Mouse (Mus musculus) c-Kit-negative CD71-positive TER-119-positive erythroid progenitor cells, embryonic 14.5 days (primary cell): ENCODE data around the gene Syne2.

Experiments
- DNase-seq: peaks from one replicate; pipeline ENCODE4 v3.0.0-alpha.2; 2013; ENCODE audit warnings: low read depth, low spot score

The Syne2 gene

DNA sequence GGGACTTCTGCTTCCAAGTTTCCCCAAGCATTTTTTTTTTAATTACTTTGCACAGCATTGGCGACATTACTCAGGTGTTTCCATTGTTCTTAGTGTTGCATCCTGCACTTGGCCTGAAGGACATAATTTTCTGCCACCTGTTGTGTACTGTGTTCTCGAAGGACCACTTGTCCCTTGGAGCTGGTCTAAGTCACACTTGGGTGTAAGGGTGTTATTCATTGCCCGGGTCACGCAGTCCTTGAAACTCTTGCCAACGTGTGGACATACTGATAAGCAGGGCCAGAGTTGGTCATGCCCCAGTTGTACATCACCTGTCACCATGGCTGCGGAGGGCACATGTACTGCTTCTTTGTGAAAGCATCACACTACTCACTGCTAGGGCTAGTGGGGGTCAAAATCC lies 228.6 kb downstream of the Syne2 start:
- DNase-seq, result no peak

DNA sequence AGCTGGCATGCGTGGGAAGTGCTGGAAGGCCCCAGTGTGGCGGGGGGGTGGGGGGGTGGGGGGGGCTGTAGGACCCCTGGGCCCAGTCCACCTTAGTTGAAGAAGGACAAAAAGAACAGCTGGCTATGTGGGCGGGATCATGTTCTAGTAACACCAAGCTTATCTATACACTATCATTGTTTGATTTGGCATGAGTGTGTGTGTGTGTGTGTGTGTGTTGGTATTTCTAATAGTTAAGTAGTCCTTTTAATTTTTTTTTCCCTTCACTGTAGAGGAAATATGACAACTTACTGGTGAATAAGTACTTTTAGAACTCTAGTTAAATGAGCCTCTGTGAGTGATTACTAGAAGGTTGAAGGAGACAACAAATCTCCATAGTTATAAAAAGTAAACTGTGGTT lies 230.0 kb downstream of the Syne2 start:
- DNase-seq, result no peak

DNA sequence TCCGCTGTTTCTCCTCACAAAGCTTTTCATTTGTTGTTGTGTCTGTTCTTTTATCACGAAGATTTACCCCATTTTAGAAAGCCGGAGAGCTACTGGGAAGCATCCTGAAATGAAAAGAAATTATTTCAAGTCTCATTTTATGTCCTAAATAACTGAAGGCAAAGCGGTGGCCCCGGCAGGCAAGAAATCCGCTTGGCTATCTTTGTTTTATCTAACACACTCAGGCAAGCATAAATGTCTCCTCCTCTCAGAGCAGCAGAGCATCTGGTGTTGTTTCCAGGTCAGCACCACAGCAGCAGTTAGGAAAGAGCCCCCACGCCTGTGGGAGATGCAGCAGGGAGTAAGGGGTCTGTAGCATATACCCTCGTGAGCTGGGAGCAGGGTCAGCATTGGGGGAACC lies 230.7 kb downstream of the Syne2 start:
- no peak for DNase-seq

DNA sequence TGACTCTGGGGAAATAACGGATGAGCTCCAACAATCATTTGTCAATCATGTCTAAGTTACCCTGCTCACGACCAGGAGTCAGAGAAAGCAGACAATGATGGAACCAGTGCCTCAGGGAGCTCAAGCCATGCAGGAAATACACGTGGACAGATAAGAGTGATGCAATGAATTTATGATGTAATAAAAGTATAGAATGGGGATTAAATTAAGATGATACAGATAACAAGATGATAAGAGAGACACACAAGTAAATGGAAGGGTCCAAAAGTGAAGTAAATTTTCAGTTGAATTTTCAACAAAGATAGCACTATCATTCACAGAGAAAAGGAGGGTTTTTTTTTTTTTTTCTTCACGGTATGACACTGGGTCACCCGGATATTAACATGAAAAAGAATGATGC lies 231.4 kb downstream of the Syne2 start:
- no peak for DNase-seq

DNA sequence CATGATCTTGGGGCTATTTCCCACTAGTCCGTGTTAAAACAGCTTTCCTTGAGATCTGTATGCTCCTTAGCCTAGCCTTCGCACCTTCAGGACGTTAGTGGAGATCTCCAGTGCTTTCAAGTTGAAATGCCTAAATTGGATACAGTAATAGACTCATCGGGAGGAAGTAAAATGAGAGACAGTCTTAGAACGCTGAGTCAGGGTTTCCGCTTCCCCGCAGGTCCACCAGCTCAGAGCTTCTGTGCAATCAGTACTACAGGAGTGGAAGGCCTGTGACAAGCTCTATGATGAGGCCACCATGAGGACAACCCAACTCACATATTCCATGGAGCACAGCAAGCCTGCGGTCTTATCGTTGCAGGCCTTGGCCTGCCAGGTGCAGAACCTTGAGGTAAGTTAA lies 233.9 kb downstream of the Syne2 start:
- no peak for DNase-seq

DNA sequence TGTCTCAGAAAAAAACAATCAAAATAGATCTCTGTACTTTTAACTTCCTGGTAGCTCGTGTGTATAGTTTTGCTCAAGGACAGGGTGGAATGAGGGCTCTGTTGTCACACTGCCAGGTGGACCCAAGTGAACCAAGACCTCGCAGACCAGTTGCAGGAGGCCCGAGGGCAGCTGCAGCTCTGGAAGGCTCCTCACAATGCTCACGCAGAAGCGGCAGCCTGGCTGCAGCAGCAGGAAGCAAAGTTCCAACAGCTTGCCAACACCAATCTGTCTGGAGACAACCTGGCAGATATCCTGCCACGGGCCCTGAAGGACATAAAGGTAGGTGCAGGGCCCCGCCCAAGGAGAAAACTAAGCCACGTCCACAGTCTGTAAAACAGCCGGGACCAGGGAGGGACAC lies 236.7 kb downstream of the Syne2 start:
- no peak for DNase-seq

DNA sequence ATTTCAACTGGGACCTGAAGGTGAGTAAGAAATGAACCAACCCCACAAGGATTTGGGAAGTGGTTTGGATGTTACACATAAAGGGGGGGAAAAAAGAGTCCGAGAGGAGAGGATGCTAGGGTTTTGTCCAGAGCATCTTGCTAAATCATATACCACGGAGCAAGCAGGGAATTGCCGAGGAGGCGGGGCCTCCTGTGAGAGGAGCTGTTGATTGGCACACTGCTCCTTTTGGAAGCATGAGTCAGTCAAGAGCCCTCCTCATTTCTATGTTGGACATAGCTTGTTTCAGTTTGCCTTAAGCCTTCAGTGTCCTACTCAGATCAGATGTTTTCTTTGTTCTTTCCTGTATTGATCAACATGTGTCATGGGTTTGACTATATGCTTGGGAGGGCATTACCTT lies 245.1 kb downstream of the Syne2 start:
- no peak for DNase-seq

DNA sequence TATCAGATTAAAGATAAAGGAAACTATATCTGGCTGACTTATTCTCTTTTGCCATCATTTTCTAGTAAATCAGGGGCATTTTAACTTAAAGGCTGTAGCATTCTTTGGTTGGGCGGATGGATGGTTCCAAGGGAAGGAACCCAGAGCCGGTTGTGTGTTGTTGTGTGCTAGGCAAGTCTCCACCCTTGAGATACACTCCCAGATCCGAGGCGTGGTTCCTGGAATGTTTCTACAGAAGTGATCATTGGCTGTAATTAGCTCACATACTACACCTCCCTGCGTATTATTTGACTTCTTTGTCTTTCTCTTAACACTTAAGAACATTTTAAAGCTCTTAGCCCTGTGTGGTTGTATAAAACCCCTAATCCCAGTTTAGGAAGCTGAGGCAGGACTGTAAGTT lies 252.5 kb downstream of the Syne2 start:
- DNase-seq, result no peak

DNA sequence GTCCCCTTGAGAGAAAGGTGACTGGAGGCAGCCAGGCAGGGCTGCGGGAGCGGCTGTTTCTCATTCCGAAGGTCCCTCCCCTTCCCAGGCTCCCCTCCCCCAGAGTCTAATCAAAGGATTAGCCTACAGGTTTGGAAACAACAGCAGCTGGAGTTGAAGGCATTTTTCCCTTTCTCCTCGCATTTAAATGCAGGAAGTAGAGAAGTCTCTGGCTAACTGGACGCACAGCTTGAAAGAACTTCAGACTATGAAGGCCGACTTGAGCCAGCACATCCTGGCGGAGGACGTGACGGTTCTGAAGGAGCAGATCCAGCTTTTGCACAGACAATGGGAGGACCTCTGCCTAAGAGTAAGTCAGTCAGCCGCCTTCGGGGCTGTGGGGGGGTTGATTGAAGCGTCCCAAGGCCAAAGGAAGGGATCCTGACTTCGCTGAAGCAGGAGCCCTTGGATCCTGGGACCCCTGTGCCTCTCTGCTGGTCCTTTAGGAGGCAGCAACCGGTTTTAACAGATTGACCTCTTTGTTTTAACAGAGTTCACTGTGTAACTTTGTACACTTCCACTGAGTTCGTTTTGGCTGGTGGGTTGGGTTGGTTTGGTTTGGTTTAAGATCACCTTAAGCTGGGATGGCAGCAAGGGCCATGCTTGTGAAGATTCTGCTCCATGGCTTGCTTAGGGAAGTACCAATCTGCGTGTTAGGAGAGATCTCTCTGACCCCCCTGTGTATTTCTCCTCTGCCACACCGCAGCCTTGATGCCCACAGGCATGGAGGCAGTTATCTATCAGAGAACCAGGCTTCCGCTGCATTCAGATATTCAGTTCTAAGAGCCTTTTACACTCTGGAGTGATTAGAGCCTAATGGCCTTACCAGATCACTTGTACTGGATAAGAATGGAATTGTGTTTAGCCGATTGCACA lies 254.3 kb downstream of the Syne2 start:
- DNase-seq, result no peak

DNA sequence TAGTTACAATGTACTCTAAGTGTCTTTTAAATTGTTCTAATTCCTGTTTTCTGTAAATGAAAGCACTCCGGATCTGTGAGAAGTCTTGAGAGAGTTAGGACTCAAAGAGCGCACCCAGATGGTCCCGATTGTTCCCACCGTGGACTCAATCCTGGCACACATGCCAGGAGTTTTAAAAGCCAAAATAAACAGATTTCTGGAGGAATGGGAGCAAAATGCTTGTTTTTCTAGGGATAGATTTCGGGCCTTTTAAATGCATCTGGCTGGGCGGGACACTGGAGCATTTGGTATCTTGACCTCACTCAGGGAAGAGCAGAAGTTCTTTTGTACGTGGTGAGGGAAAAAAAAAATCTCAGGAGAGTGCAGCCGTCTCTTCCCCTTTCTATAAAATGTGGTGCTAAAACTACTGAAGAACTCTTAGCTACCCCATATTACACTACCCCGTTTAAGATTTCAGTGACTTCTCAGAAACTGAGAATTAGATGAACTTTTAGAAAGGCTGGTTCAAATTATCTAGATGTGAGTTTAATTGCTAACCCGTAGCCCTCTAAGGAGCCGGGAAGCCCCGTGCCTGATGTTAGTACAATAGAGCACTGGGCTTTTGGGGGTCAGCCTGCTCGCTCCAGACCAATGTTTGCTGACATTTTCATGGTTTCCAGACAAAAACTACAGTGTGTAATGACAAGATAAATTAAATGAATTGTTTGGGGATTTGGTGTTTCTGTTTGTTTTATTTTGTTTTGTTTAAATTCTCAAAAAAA lies 255.3 kb downstream of the Syne2 start:
- no peak for DNase-seq

DNA sequence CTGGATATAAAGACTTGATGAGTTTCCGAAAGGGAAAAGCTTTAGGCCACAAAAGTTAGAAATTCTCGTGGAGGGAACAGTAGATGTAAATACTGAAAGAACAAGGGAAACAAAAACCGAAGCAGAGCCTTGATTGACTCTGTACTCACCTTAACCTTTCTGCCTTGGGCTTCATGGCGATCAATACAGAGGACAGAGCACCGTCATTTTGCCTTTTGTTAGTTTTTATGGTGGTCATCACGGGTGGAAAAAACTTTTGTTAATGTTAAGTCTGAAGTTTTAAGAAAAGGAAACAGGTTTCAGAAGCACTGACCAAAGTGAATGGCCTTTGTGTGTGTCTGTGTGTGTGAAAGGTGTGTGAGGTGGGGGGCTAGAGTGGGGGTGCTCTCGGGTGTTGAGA lies 256.0 kb downstream of the Syne2 start:
- DNase-seq, result no peak

DNA sequence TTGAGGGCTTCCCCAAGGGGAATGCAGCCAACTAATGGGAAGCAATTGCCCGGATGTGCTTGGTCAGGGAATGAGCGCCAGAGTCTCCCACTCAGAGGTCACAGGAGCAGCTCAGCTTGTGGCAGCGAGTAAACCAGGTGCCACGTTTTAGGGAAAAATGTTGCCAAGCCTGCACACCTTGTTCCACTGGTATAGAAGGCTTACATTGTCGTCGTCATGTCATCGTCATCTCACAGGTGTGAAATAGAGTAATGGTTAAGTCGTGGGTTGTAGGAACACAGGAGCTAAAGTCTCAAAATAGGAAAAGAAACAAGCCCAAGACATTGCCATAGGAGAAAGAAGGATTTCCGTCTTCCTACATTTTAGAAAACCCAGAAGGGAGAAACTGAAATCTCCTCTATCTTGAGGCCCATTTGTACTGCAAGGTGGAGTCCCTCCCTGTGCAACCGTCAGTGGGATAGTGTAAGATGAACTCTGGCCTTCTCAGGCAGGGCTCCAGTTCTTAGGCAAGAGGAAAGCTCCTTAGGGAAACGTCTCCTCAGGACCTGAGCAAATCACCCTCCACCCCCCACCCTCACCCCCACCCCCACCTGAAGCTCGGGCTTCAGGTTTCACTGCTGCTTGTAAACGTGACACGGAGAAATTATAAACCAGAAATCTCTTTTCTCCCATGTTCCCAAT lies 263.1 kb downstream of the Syne2 start:
- no peak for DNase-seq

DNA sequence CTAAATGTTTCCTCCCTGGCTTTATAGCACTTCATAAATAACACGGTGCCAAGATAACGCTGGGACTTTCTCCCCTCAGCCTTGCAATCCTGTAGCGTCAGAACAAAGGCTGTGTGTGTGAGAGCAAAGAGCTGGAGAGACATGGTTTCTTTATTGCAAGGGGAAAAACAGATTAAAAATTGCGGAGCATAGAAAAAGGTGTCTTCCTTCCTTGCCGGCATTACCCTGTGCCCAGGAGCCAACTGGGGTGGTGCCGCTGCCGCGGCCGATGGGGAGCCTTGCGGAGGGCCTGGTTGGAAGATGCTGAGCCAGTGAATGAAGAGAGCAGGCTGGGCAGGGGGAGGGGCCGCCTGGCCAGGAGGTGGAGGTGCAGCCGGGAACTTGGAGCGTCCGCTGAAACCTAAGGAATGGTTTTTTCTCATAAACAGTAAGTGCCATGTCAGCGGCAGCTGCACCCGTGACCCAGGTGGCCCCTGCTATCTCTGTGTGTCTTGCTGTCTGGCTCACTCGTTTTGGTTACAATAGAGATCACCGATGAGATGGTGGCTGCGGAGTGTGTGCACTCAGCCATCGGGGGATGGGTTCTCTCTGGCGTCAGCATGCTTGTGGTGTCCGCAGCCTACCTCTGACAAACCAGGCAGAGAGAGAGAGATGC lies 263.8 kb downstream of the Syne2 start:
- DNase-seq, result no peak

DNA sequence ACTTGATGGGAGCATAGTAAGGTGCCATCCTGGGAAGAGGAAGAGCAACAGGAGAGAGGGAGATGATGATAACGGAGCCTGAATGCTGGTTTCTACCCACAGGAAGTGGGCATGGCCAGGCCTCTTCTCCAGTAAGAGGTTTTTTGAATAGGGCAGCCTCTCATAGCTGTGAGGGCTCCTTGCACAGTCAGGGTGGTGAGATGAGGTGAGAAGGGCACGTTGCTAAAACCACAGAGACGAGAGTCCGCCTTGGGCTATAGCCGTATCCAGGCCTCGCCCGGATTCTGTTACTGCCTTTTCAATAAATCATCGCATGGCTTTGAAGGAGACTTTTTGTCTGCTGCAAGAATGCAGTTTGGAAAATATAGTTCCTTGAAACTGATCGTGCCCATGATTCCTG lies 267.1 kb downstream of the Syne2 start:
- no peak for DNase-seq

DNA sequence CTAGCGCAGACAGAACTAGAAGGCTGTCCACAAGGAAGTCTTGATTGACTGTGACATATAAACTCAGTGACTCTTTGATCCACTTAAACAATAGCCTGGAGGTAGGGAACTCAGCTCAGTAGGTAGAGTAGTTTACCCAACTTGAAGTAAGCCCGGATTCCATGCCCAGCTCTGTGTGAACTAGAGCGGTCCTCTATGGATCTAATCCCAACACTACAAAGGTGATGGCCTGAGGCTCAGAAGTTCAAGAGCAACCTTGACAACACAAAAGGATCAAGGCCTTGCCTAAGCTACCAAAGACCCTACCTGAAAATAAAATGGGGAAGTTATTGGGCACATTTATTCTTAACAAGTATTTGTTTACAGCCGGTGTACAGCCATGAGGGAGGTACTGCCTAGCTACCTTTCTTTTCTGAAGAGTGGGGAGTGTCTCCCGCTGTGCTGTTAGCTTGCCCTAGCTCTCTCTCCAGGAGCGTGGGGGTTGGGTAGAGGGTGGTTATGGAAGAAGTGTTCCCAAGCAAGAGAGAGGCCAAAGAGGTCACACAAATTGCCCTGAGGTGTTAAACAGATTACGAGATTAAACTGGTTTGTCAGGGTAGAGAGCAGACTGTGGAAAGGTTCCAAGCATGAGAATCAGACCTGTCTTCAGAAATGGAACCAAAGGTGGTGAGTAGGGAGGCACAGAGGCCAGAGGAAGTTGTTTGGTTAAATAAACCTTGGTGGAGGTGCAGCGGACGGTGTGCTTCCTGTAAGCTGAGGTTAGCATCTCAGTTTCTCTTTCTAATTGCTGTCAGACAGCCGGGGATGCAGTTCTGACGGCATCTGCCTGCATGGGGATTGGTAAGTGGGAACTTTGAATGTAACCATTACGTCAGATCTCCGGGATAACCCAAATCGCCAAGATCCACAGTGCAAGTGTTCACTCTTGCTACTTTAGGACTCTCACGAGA lies 268.3 kb downstream of the Syne2 start:
- DNase-seq, result no peak

DNA sequence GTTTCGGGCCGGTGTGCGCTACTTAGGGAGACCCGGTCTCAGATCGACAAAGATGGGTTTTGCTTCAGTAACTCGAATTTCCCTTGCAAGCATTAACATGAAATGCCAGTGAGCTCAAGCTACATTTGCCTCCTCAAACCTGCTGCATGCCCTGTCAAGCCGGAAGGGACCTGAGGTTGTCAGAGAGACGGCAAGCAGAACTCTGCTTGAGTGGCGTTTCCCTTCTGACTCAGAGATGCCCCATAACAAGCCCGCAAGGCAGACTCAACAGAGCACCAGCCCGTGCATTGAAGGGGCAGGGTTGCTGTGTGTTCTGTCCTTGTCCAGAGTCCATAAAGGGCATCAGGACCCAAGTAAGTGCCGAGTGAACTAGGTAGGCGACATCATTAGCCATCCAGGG lies 269.1 kb downstream of the Syne2 start:
- no peak for DNase-seq

DNA sequence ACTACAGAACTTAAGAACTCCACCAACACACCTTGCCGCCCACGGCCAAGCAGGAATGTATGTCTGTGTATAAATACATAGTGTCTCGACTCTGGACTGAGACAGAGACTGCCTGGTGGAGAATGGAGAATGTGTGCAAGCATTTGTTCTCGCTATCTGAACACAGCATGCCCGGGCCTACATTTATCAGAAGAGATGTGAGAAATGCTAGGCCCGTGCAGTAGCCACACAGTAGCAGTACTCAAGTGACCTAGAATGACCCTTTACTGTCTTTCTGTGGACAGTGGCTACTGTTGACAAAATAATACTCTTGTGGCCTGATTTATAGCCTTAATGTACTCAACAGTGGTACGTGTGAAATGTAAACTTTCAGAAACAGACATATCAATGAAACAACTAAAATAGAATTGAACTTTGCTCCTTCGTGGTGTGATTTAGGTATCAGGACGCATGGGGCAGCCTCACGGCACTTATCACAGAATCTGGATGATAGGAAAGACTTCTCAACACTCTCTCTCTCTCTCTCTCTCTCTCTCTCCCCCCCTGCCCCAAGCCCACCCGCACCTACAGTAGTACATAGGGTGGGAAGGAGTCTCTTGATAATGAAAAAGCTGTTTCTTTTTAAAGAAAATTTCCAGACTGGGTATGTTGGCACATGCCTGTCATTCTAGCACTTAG lies 275.0 kb downstream of the Syne2 start:
- no peak for DNase-seq

DNA sequence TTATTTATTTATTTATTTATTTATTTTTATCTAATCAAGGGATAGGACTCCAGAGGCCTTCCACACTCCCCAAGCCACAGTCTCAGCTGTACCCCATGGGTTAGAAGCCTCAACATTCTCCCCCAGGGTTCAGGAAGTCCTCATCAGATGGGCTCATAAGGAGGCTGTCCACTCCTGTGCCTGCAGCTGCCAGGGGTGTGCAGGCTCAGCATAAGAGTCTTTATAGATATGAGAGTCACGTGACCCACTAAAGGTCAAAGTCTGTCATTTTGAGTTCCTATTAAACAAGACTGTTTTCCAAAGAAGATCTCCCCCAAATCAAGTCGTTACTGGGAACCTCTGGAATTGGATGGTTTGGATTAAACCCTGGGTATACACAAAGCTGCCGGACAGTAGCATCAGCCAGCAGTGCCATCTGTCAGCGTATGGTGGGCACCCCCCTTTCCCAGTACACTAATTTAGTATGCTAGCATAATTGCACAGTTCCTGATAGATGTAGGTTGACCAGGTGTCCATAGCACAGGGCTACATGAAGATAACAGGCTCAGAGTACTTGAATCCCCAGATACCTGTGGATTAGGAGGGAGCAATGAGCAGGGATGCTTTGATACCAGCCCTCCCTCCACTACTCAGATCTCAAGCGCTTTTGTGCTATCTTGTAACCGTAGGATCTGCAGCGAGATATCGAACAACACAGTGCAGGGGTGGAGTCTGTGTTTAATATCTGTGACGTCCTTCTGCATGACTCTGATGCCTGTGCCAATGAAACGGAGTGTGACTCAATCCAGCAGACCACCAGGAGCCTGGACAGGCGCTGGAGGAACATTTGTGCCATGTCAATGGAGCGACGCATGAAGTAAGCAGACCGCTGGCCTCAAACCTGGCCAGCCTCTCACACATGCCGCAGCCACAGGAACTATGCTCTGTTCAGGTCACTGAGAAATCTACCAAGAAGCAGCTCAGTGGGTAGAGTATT lies 276.0 kb downstream of the Syne2 start:
- DNase-seq, result no peak
